Mouse (Mus musculus) spleen, adult 2 months (tissue): ENCODE results near the gene Arpc1b.

Experiments
- CTCF ChIP-seq: fragments of 200-500 bp; IDR thresholded peaks from 2 replicates; pipeline ENCODE4 v1.5.1; 2011; ENCODE audit warnings: mild to moderate bottlenecking, inconsistent platforms; ENCODE audit not compliant: insufficient read depth, insufficient read length, insufficient replicate concordance; ENCODE audit errors: extremely low read depth
- POLR2A ChIP-seq: fragments of 200-500 bp; IDR thresholded peaks from 2 replicates; pipeline ENCODE4 v1.6.1; 2011; ENCODE audit warnings: low read depth, low read length, inconsistent platforms

GRCm38 (mm10) chr5:145161361-145161760, 47.3 kb downstream of the Arpc1b start:
- TF ChIP-seq CTCF (no peak), POLR2A (no peak)
